Mouse (Mus musculus) liver, postnatal 0 days (tissue): Measurements from ENCODE around the gene Klk1b8.
"Not testable (repeated sequence)": the region's sequence is repeated elsewhere in the genome, so short reads cannot be mapped to it uniquely, and the experiment has no call there.

Source experiments
- CTCF ChIP-seq: sonication (generic); IDR thresholded peaks from 2 replicates; pipeline ENCODE4 v1.5.1; 2016; ENCODE audit warnings: antibody characterized with exemption, low read depth
- EP300 ChIP-seq: IDR thresholded peaks from 2 replicates; pipeline ENCODE4 v1.6.1; 2016; ENCODE audit warnings: antibody characterized with exemption, low read depth, mild to moderate bottlenecking

DNA sequence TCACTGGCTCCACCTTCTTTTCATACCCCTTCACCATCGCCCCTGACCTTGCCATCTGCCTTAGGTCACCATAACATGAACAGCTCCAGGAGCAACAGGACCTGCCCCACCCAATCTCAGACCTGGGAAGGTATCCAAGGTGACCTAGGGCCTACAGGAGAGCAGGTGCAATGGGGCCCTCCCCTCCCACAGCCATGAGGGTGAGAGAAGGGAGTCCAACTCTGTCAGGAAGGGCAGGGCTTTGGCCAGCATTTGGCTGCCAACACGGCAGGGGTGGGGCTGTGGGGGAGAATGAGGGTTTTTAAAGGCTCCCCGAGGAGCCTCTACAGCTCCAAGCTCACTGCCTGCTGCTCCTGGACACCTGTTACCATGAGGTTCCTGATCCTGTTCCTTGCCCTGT, 8.2 kb upstream of the Klk1b8 start:
- TF ChIP-seq EP300, CTCF: not testable (repeated sequence)
